Mouse (Mus musculus): ENCODE measurements at regions not wholly inside any gene's neighbourhood (a gene's known extent, or its start where the extent isn't known, plus 50 kb on each side); places are given as distances from the start of the nearest gene placed in this dataset.

- no peak for DNase-seq (ENCODE audit: low read depth, low spot score)
These were observed 534.7 kb upstream of the Zic4 start for GRCm38 (mm10) chr9:90827474-90827873.

GRCm38 (mm10) chr9:90828701-90829100 is 533.5 kb upstream of the Zic4 start:
- no peak for DNase-seq (ENCODE audit: low read depth, low spot score)

- no peak for DNase-seq (ENCODE audit: low read depth, low spot score)
These were observed 531.5 kb upstream of the Zic4 start for GRCm38 (mm10) chr9:90830704-90831103.

GRCm38 (mm10) chr9:90833743-90834539 is 528.3 kb upstream of the Zic4 start:
- DNase-seq (ENCODE audit: low read depth, low spot score): peak; percentile 69

GRCm38 (mm10) chr9:90838184-90838926 is 523.9 kb upstream of the Zic4 start:
- DNase-seq (ENCODE audit: low read depth, low spot score): no peak

- DNase-seq (ENCODE audit: low read depth, low spot score): no peak
These were observed 511.2 kb upstream of the Zic4 start for GRCm38 (mm10) chr9:90851044-90851443.

- no peak for DNase-seq (ENCODE audit: low read depth, low spot score)
These were observed 490.6 kb upstream of the Zic4 start for GRCm38 (mm10) chr9:90871636-90872035.

GRCm38 (mm10) chr9:90884467-90884866 is 477.7 kb upstream of the Zic4 start:
- no peak for DNase-seq (ENCODE audit: low read depth, low spot score)

- no peak for DNase-seq (ENCODE audit: low read depth, low spot score)
These were observed 474.8 kb upstream of the Zic4 start for GRCm38 (mm10) chr9:90887405-90887804.

- no peak for DNase-seq (ENCODE audit: low read depth, low spot score)
These were observed 471.4 kb upstream of the Zic4 start for GRCm38 (mm10) chr9:90890801-90891200.

GRCm38 (mm10) chr9:90892816-90893215 is 469.4 kb upstream of the Zic4 start:
- no peak for DNase-seq (ENCODE audit: low read depth, low spot score)

GRCm38 (mm10) chr9:90903557-90903956 is 458.7 kb upstream of the Zic4 start:
- DNase-seq (ENCODE audit: low read depth, low spot score): peak; percentile 23

- DNase-seq (ENCODE audit: low read depth, low spot score): no peak
These were observed 456.1 kb upstream of the Zic4 start for GRCm38 (mm10) chr9:90906106-90906505.

GRCm38 (mm10) chr9:90906684-90907083 is 455.5 kb upstream of the Zic4 start:
- DNase-seq (ENCODE audit: low read depth, low spot score): no peak

- DNase-seq (ENCODE audit: low read depth, low spot score): no peak
These were observed 407.6 kb upstream of the Zic4 start for GRCm38 (mm10) chr9:90954613-90955012.

- no peak for DNase-seq (ENCODE audit: low read depth, low spot score)
These were observed 400.8 kb upstream of the Zic4 start for GRCm38 (mm10) chr9:90961436-90961835.

GRCm38 (mm10) chr9:90964043-90964442 is 398.2 kb upstream of the Zic4 start:
- no peak for DNase-seq (ENCODE audit: low read depth, low spot score)

GRCm38 (mm10) chr9:90978730-90979129 is 383.5 kb upstream of the Zic4 start:
- no peak for DNase-seq (ENCODE audit: low read depth, low spot score)

- no peak for DNase-seq (ENCODE audit: low read depth, low spot score)
These were observed 382.0 kb upstream of the Zic4 start for GRCm38 (mm10) chr9:90980023-90980802.

- no peak for DNase-seq (ENCODE audit: low read depth, low spot score)
These were observed 363.0 kb upstream of the Zic4 start for GRCm38 (mm10) chr9:90999178-90999577.

- DNase-seq (ENCODE audit: low read depth, low spot score): no peak
These were observed 358.0 kb upstream of the Zic4 start for GRCm38 (mm10) chr9:91004214-91004613.

- no peak for DNase-seq (ENCODE audit: low read depth, low spot score)
These were observed 321.7 kb upstream of the Zic4 start for GRCm38 (mm10) chr9:91040546-91040945.

Data from R1 (cell line).